Mouse (Mus musculus): ENCODE measurements at regions not wholly inside any gene's neighbourhood (a gene's known extent, or its start where the extent isn't known, plus 50 kb on each side); places are given as distances from the start of the nearest gene placed in this dataset.

DNA sequence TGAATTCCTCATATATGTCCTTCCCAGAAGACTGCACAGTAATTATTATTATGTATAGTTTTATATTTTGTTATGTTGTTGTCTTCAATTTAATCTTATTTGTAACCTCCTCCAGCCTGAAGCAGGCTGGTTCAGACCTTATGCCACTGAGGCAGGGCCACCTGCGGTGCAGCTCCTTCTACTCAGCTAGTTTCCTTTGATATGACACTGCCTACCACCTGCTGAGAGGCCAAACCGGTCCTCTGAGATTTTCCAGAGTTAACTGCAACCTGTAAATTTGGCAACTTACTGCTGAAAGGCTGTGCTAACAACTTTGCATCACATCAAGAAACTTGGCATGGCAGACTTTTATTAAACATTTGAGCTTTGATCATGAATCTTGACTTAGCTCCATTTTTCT, 691.3 kb downstream of the Dad1 start:
- TF ChIP-seq POLR2A (IDR thresholded peaks at IDR 0.05; ENCODE audit: low read depth, low read length) (no peak), CTCF (IDR thresholded peaks at IDR 0.05; ENCODE audit: borderline replicate concordance, insufficient read depth, low read length) (no peak)
